Mouse (Mus musculus) liver, embryonic 18 days (tissue): ENCODE measurements around the gene Rasl12. TPM values are rescaled to one million over a fixed set of nuclear protein-coding genes. Genes with fewer than 3 reads are reported as not detected.

Experiments used
- polyA plus RNA-seq: library from polyadenylated mRNA; depleted of rRNA; stranded (reverse); fragments of >200 nt; gene quantifications from 2 replicates; pipeline ENCODE4 v1.2.3, GENCODE M21; 2012; rRNA removed

The Rasl12 gene
- polyA plus RNA-seq, result 0.14 and 0.20 TPM in 2 replicates

GRCm38 (mm10) chr9:65398279-65398678 is at the start of gene Rasl12:
Gene Rasl12, plus strand, starts transcription at chr9:65398506.

GRCm38 (mm10) chr9:65360641-65361448 is 37.5 kb upstream of the Rasl12 start, which contains the start of gene Ubap1l:
Gene Ubap1l, plus strand, starts transcription at chr9:65361041.

GRCm38 (mm10) chr9:65391613-65391964 is 6.7 kb upstream of the Rasl12 start, which contains the start of gene Kbtbd13:
Gene Kbtbd13, minus strand, starts transcription at chr9:65391652.

GRCm38 (mm10) chr9:65422760-65423501 is 24.6 kb downstream of the Rasl12 start, which contains the start of gene Slc51b:
Gene Slc51b, minus strand, starts transcription at chr9:65422955.

GRCm38 (mm10) chr9:65435671-65436301 is 37.5 kb downstream of the Rasl12 start, which contains the start of gene Mtfmt:
Gene Mtfmt, plus strand, starts transcription at chr9:65435782.

GRCm38 (mm10) chr9:65460732-65461442 is 62.6 kb downstream of the Rasl12 start, which contains the start of gene Spg21:
Gene Spg21, plus strand, starts transcription at chr9:65460947.

Other genes with a start within 250 kb of the Rasl12 start
- 5.3 and 5.4 TPM in 2 replicates for gene Parp16, start 203.2 kb upstream of the Rasl12 start, polyA plus RNA-seq
- gene Cilp, start 133.3 kb upstream of the Rasl12 start, polyA plus RNA-seq, result 0.02 and 0.03 TPM in 2 replicates
- 43.5 and 44.4 TPM in 2 replicates for gene Clpx, start 104.2 kb upstream of the Rasl12 start, polyA plus RNA-seq
- gene Pdcd7, start 52.4 kb upstream of the Rasl12 start, polyA plus RNA-seq, result 3.8 and 4.5 TPM in 2 replicates
- 0.05 and 0.06 TPM in 2 replicates for gene Ubap1l, start 37.5 kb upstream of the Rasl12 start, polyA plus RNA-seq
- gene Kbtbd13, start 6.9 kb upstream of the Rasl12 start, polyA plus RNA-seq, result 0.07 TPM in 2 replicates
- 0.06 and 0.48 TPM in 2 replicates for gene Slc51b, start 24.4 kb downstream of the Rasl12 start, polyA plus RNA-seq
- gene Mtfmt, start 37.3 kb downstream of the Rasl12 start, polyA plus RNA-seq, result 7.6 and 8.2 TPM in 2 replicates
- 10.2 and 12.4 TPM in 2 replicates for gene Spg21, start 62.4 kb downstream of the Rasl12 start, polyA plus RNA-seq
- 0.03 and 0.08 TPM in 2 replicates for gene Ankdd1a, start 121.7 kb downstream of the Rasl12 start, polyA plus RNA-seq
- gene Plekho2, start 181.5 kb downstream of the Rasl12 start, polyA plus RNA-seq, result 9.8 and 10.6 TPM in 2 replicates
- 4.1 and 4.7 TPM in 2 replicates for gene Pif1, start 188.7 kb downstream of the Rasl12 start, polyA plus RNA-seq
- 14.6 and 16.8 TPM in 2 replicates for gene Rbpms2, start 231.1 kb downstream of the Rasl12 start, polyA plus RNA-seq